Mouse (Mus musculus) midbrain, embryonic 13.5 days (tissue): Measurements from ENCODE around the gene Slc25a1. TPM values are rescaled to one million over a fixed set of nuclear protein-coding genes. Genes with fewer than 3 reads are reported as not detected.

Experiments
- ATAC-seq: fragments of 200-750 bp; cut with Nextera tagmentation; 2 replicates; pipeline ENCODE4 v1.8.0; 2017; ENCODE audit warnings: mild to moderate bottlenecking, moderate TSS enrichment, moderate library complexity
- H3K27ac ChIP-seq: fragments of 300-500 bp; sonication (generic); 2 replicates; pipeline ENCODE4 v1.5.1; 2015; ENCODE audit warnings: inconsistent platforms, mild to moderate bottlenecking, moderate library complexity
- H3K27me3 ChIP-seq: fragments of 300-500 bp; sonication (generic); 2 replicates; pipeline ENCODE4 v1.6.1; 2015; ENCODE audit warnings: mild to moderate bottlenecking, inconsistent platforms
- H3K36me3 ChIP-seq: fragments of 300-500 bp; sonication (generic); 2 replicates; pipeline ENCODE4 v1.6.1; 2015; ENCODE audit warnings: mild to moderate bottlenecking, inconsistent platforms
- H3K4me1 ChIP-seq: fragments of 300-500 bp; sonication (generic); replicated peaks from 2 replicates; pipeline ENCODE4 v1.6.1; 2015; ENCODE audit warnings: inconsistent platforms
- H3K4me2 ChIP-seq: fragments of 300-500 bp; sonication (generic); replicated peaks from 2 replicates; pipeline ENCODE4 v1.6.1; 2015; ENCODE audit warnings: moderate library complexity, mild to moderate bottlenecking, inconsistent platforms
- H3K4me3 ChIP-seq: fragments of 300-500 bp; sonication (generic); replicated peaks from 2 replicates; pipeline ENCODE4 v1.5.1; 2015; ENCODE audit warnings: mild to moderate bottlenecking, inconsistent platforms
- H3K9ac ChIP-seq: fragments of 300-500 bp; sonication (generic); replicated peaks from 2 replicates; pipeline ENCODE4 v1.6.1; 2015; ENCODE audit warnings: mild to moderate bottlenecking, inconsistent platforms
- H3K9me3 ChIP-seq: fragments of 300-500 bp; sonication (generic); 2 replicates; pipeline ENCODE4 v1.6.1; 2016; ENCODE audit warnings: mild to moderate bottlenecking, inconsistent platforms
- WGBS: fragments of 180-500 bp; shearing (Covaris S2); methylation state at CpG from one replicate; pipeline ENCODE4 v1.1.7; 2015; 5-methylcytosine and 5-hydroxymethylcytosine counted together
- polyA plus RNA-seq: library from polyadenylated mRNA; unstranded; fragments of >200 nt; fragmentation: Nextera tagmentation; extraction: Ambion mirVana; gene quantifications from 2 replicates; pipeline ENCODE4 v1.2.1, GENCODE M21; 2015

Slc25a1 gene
- polyA plus RNA-seq, 1 experiment from 2014 or later, result 148 TPM

DNA sequence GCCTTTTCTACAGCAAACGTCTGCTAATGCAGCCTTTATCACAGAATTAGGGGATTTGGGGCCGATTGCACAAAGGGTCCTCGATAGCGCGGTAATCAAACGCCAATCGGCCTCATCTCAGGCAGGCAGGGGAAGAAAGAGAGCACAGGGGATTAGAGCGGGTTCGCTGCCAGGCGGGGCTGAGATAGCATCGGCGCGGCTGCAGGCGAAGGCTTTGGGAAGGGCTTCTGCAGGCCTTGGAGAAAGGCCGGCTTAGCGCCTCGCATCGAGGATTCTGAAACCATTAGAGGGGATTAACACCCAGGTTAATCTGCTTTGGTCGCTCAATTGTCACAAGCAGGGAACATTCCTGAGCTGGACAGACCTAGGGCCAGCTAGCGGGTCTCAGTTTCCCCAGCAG lies 7.4 kb downstream of the Slc25a1 start:
- Histone ChIP-seq H3K9ac (peak overlapping the region; percentile 71), H3K36me3 (peaks cover 12% of the 10 kb centered on the region), H3K4me2 (peak overlapping the region; percentile 97), H3K9me3 (no peaks in the 10 kb centered on the region), H3K4me3 (peak overlapping the region; percentile 72), H3K4me1 (peaks cover 32% of the 10 kb centered on the region), H3K27me3 (peaks cover 38% of the 10 kb centered on the region), H3K27ac (peak overlapping the region; percentile 91)
- WGBS, result 2% methylated on average over 20 of the region's 20 CpGs
- 0 out of 2 replicates have a peak, but pooled peaks have one; percentile 9 for ATAC-seq

DNA sequence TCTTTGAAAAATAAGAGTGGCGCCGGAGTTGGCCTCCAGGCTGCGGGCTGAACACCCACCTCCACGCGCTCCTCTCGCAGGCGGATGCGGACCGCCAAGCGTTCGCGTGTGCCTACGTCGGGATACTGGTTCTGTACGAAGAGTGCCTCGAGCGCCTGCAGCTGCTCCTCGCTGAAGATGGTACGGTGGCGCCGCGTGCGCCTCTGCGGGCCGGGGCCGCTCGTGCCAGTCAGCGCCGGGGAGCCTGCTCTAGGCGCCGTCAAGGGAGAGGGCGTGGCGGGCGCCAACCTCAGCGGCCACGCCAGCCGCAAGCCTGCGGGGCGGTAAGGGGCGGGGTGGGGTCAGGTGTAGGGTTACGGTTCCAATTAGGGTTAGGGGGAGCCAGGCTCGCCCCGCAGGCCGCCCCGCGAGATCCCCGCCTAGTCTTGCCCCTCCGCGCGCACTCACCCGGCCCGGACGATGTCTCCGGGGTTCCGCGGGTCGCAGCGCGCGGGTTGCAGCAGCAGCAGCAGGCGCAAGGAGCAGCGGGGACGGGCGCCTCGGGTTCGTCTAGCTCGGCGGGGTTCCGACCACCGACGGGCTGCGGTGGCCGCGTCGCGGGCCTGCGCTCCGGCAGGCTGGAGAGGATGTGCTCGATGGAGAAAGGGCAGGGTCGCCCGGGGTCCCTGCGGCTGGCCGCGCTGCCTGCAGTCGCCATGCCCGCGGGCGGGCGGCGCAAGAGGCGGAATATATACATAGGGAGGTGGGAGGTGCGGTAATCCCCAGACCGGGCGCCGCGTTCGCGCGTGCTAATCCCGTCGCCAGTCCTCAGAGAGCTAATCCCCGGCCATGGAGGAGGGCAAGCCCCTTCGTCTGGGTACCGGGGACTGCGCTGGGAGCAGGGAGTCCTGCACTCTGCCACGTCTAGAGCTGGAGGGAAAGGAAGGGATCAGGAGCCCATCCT lies 13.4 kb downstream of the Slc25a1 start, which contains the start of gene Gsc2:
Gsc2 (minus strand) TSS at position 753 of the 943 bp plus-strand sequence.
- no peaks in the 10 kb centered on the region for H3K36me3 ChIP-seq
- peak within 1 kb of the TSS; percentile 53 for H3K4me2 ChIP-seq
- H3K9ac ChIP-seq, result peak within 1 kb of the TSS; percentile 59
- no peaks in the 10 kb centered on the region for H3K9me3 ChIP-seq
- no peak within 1 kb of the TSS for H3K27ac ChIP-seq
- H3K4me3 ChIP-seq, result peak within 1 kb of the TSS; percentile 39
- WGBS, result under 1% methylated on average over 106 of the region's 106 CpGs
- peaks cover 76% of the 10 kb centered on the region for H3K27me3 ChIP-seq
- peak; percentile 17; the same call in 1 of the 2 replicates for ATAC-seq
- H3K4me1 ChIP-seq, result peaks cover 25% of the 10 kb centered on the region

DNA sequence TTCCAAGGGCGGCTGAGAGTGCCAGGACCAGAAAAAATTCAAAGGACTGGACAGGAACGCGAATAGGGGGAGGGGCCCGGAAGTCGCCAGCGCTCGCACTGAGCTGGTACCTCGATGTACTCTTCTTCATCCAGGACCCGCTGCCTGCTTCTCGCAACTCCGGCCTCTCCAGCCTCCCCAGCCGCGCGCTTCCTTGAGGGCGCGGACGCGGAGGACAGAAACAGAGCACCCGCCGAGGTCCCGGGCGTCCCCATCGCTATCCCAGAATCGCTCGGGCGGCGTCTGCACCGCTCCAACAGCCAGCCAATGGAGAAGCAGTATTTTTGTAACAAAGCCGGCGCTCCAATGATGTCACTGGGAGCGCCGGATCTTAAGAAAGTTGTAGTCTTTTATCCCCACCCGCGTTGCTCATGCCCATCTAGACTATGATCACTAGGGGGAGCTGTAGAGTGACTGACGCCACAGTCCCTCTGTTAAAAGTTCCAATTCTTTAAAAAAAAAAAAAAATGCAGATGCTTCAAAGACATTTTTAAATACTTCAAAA lies 16.9 kb downstream of the Slc25a1 start, which contains the start of gene Ess2:
Ess2 (minus strand) TSS at position 297 of the 544 bp plus-strand sequence.
- Histone ChIP-seq H3K9ac (peak within 1 kb of the TSS; percentile 85), H3K27me3 (peaks cover 45% of the 10 kb centered on the region), H3K4me2 (peak within 1 kb of the TSS; percentile 85), H3K4me3 (peak within 1 kb of the TSS; percentile 83), H3K27ac (peak within 1 kb of the TSS; percentile 73; the same call in 1 of the 2 replicates), H3K36me3 (peaks cover 34% of the 10 kb centered on the region), H3K9me3 (no peaks in the 10 kb centered on the region), H3K4me1 (peaks cover 25% of the 10 kb centered on the region)
- under 1% methylated on average over 35 of the region's 35 CpGs for WGBS
- peak; percentile 92 for ATAC-seq

DNA sequence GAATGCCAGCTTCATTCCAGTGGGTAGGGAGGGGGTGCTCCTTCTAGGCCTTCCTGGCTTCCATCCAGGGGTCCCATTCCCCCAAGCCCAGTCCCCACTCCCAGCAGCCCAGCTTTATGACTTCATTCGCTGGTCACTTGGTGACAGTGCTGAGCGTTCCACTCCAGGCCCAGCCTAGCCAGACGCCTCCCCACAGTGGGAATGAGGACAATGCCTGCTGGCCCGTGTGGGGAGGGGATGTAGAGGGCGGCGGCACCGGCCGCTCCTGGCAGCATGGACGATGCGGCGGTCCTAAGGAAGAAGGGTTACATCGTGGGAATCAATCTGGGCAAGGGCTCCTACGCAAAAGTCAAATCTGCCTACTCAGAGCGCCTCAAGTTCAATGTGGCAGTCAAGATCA lies 29.6 kb downstream of the Slc25a1 start, which contains the start of the genes Dgcr2 and Tssk2:
Dgcr2 (minus strand) TSS at position 101 of the 400 bp plus-strand sequence.
Tssk2 (plus strand) TSS at position 176 of the 400 bp plus-strand sequence.
- H3K36me3 ChIP-seq, result peaks cover 56% of the 10 kb centered on the region
- no peaks in the 10 kb centered on the region for H3K27me3 ChIP-seq
- WGBS, result 94% methylated on average over 14 of the region's 14 CpGs
- no peak within 1 kb of the TSS for H3K9ac ChIP-seq
- H3K4me1 ChIP-seq, result no peaks in the 10 kb centered on the region
- ATAC-seq, result 0 out of 2 replicates have a peak, but pooled peaks have one; percentile 34
- H3K4me2 ChIP-seq, result no peak within 1 kb of the TSS
- no peak within 1 kb of the TSS for H3K4me3 ChIP-seq
- H3K27ac ChIP-seq, result no peak within 1 kb of the TSS
- no peaks in the 10 kb centered on the region for H3K9me3 ChIP-seq

DNA sequence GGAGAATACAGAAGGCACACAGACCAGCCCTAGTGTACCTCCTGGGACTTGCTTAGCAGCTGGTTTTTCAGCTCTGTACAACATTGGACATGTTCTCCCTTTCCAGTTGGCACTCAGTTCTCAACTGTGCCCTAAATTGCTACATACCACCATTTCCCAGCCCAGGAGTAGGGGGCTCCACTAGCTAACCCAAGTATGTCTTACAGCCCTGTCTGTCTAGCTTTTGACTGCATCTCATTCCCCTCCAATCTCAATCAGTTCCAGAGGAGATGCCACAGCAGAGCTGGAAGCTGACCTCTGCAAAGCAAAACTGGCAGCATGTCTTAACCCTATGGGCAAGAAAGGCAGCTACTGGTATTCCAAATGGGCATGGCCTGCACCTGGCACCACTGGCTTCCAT lies 31.9 kb downstream of the Slc25a1 start:
- no peak overlapping the region for H3K9ac ChIP-seq
- H3K27me3 ChIP-seq, result no peaks in the 10 kb centered on the region
- no peak for ATAC-seq
- peaks cover 8% of the 10 kb centered on the region for H3K4me1 ChIP-seq
- peaks cover 32% of the 10 kb centered on the region for H3K36me3 ChIP-seq
- H3K27ac ChIP-seq, result no peak overlapping the region
- H3K4me2 ChIP-seq, result no peak overlapping the region
- H3K4me3 ChIP-seq, result no peak overlapping the region
- H3K9me3 ChIP-seq, result no peaks in the 10 kb centered on the region

DNA sequence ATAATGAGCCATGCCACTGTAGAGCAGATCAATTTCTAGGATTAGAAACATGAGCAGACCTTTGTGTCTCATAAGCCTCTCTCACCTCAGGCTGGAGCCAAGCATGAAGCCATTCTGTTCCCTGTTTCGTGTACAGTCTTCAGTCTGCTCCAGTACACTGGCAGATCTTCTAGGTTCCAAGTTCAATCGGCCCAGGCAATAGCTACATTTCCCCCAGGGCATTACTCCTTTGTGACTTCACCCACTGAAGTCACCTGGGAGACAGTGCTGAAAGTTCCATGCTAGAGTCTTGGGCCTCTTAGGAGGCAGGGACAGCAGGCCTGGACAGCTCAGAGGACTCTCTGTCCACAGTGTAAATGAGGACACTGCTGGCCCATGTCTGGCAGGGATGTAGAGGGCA lies 34.1 kb downstream of the Slc25a1 start, which contains the start of gene Tssk1:
Tssk1 (plus strand) TSS at position 301 of the 400 bp plus-strand sequence.
- H3K9me3 ChIP-seq, result no peaks in the 10 kb centered on the region
- H3K4me2 ChIP-seq, result no peak within 1 kb of the TSS
- H3K27me3 ChIP-seq, result no peaks in the 10 kb centered on the region
- 87% methylated on average over 2 of the region's 2 CpGs for WGBS
- H3K9ac ChIP-seq, result no peak within 1 kb of the TSS
- peaks cover 22% of the 10 kb centered on the region for H3K4me1 ChIP-seq
- H3K4me3 ChIP-seq, result no peak within 1 kb of the TSS
- no peak within 1 kb of the TSS for H3K27ac ChIP-seq
- peaks cover 11% of the 10 kb centered on the region for H3K36me3 ChIP-seq
- ATAC-seq, result no peak

DNA sequence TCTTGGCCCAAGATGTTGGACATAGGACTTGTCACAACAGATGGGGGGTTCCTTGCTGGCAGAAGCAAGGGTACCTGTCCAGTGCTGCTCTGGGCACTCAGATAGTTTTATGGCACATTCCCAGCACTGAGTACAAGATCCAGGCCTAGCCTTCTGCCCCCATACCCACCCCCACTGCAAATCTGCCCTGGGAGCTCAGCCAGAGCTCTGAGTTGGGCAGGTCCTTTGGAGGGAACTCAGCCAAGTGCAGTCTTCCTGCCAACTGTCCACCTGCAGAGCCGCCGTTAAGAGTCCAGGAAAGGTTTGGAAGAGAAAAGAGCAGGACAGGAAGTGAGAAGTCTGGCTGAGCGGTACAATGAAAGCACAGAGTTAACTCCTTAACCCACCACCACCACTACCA lies 35.4 kb downstream of the Slc25a1 start:
- 80% methylated on average over 3 of the region's 3 CpGs for WGBS
- no peaks in the 10 kb centered on the region for H3K27me3 ChIP-seq
- H3K4me2 ChIP-seq, result no peak overlapping the region; the same call in 1 of the 2 replicates
- no peak overlapping the region for H3K9ac ChIP-seq
- no peaks in the 10 kb centered on the region for H3K36me3 ChIP-seq
- no peak for ATAC-seq
- H3K9me3 ChIP-seq, result no peaks in the 10 kb centered on the region
- H3K27ac ChIP-seq, result peak overlapping the region; percentile 68; the same call in 1 of the 2 replicates
- no peak overlapping the region for H3K4me3 ChIP-seq
- peaks cover 22% of the 10 kb centered on the region for H3K4me1 ChIP-seq

DNA sequence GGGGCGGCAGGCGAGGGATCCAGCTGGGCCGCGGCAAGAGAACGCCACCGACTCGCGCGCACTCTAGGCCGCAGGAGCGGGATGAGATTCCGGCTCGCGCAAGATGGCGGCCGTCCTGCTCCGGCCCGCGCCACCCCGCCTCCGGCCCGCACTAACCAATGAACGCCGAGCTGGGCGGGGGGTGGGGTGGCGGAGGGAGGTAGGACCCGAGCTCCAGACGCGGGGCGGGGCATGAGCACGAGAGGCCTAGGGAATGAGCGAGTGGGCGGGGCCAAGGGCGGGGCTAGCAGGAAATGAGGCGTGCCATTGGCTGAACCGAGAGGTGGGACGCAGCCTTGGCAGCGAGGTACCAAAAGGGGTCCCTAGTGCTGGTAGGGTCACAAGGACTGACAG lies 36.5 kb downstream of the Slc25a1 start, which contains the start of gene Gm20518:
Gm20518 (minus strand) TSS at position 105 of the 393 bp plus-strand sequence.
- WGBS, result under 1% methylated on average over 38 of the region's 38 CpGs
- ATAC-seq, result peak; percentile 98

DNA sequence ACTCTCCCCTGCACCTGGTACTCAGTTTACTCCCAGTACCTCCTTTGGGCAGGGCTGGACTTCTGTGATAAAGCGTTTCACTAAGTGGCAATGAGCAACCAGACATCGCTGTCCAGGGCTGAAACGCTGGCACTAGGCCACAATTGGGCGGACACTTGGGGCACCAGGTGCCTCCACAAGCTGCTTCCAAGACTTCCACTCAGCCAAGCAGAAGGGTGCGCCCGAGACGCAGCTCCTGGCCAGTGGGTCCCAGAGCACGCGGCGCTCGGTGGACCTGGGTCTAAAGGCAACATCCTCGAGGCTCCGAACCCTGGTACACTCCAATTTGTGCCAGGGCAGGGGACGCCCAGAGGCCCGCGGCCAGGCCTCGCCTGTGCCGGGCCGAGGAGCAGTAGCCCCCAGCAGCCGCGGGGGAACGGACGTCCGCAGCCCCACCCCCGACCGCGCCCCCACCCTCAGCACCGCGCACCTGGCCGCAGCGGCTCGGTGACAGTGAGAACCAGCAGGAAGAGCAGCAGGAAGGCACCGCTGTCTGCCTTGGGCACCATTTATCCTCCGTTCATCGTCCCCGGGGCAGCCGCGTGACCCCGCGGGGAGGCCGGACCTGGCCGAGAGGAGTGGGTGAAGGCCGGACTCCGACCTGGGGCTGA lies 37.0 kb downstream of the Slc25a1 start:
- ATAC-seq, result peak; percentile 69
- H3K4me1 ChIP-seq, result peaks cover 30% of the 10 kb centered on the region
- whole genome bisulfite sequencing, result under 1% methylated on average over 44 of the region's 44 CpGs
- H3K4me2 ChIP-seq, result peak overlapping the region; percentile 95
- peak overlapping the region; percentile 98 for H3K9ac ChIP-seq
- no peaks in the 10 kb centered on the region for H3K36me3 ChIP-seq
- H3K27ac ChIP-seq, result peak overlapping the region; percentile 97
- peak overlapping the region; percentile 97 for H3K4me3 ChIP-seq
- H3K27me3 ChIP-seq, result no peaks in the 10 kb centered on the region
- H3K9me3 ChIP-seq, result no peaks in the 10 kb centered on the region

More for the DNA sequence above, 36.5 kb downstream of the Slc25a1 start, which contains the start of gene Gm20518:
- Histone ChIP-seq H3K4me3 (peak within 1 kb of the TSS; percentile 97), H3K9ac (peak within 1 kb of the TSS; percentile 98), H3K4me1 (peaks cover 28% of the 10 kb centered on the region), H3K9me3 (no peaks in the 10 kb centered on the region), H3K27ac (peak within 1 kb of the TSS; percentile 97), H3K36me3 (no peaks in the 10 kb centered on the region), H3K4me2 (peak within 1 kb of the TSS; percentile 95), H3K27me3 (no peaks in the 10 kb centered on the region)

DNA sequence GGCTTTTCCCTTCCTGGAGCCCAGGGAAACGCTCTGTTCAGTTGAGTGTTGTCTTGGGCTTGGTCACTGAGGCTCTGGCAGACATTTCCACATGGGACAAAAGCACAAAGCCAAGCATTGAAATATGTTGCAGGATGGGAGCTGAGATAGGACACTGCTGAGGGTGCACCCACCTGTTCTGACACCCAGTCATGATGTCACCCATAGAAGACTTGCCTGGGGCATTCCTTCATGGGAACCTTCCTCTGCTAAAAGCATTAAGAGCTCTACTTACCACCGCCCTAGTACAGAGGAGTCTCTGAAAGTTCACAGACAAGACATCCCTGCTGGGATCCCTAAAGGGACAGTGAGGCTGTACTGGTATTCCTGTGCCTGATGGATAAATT lies 37.7 kb downstream of the Slc25a1 start:
- H3K4me2 ChIP-seq, result peak overlapping the region; percentile 95
- no peaks in the 10 kb centered on the region for H3K27me3 ChIP-seq
- no peaks in the 10 kb centered on the region for H3K9me3 ChIP-seq
- peak overlapping the region; percentile 97; the same call in 1 of the 2 replicates for H3K27ac ChIP-seq
- no peaks in the 10 kb centered on the region for H3K36me3 ChIP-seq
- peak overlapping the region; percentile 97 for H3K4me3 ChIP-seq
- no peak for ATAC-seq
- peak overlapping the region; percentile 98 for H3K9ac ChIP-seq
- peaks cover 37% of the 10 kb centered on the region for H3K4me1 ChIP-seq
- WGBS, result 36% methylated on average over 2 of the region's 2 CpGs

DNA sequence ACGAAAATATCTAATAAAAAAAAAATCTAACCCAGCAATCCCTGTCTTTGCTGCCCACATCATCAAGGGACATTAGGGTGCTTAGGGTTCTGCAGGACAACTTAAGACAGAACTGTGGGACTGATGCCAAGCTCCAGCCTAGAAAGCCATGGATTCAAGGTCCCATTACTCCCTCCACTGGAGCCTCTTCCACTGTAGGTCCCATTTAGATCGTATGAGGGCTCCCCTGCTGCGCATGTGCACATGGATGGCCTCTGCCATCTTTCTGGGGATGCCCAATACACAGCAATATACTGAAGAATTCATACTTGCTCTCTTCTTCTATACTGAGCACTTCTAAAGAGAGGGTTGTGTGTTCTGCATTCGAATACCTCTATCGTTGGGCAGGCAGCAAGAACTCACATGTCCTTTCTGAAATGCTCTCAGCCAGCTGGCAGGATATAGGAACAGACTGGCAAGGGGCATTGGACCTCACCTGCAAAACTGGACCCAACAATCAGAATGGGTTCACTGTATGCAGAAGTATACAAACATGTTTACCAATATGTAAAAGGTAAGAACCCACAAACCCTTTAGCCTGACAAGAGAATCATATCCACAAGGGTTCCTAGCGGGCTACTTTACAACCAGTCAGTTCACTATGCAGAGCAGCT lies 38.2 kb downstream of the Slc25a1 start:
- ATAC-seq, result no peak
- H3K4me3 ChIP-seq, result peak overlapping the region; percentile 97
- no peak overlapping the region for H3K27ac ChIP-seq
- peak overlapping the region; percentile 95 for H3K4me2 ChIP-seq
- peak overlapping the region; percentile 98 for H3K9ac ChIP-seq
- H3K27me3 ChIP-seq, result no peaks in the 10 kb centered on the region
- H3K9me3 ChIP-seq, result no peaks in the 10 kb centered on the region
- H3K36me3 ChIP-seq, result no peaks in the 10 kb centered on the region
- H3K4me1 ChIP-seq, result peaks cover 37% of the 10 kb centered on the region
- 84% methylated on average over 6 of the region's 6 CpGs for WGBS
